Mouse (Mus musculus) megakaryocyte, embryonic 14.5 days (primary cell): ENCODE measurements around the gene Tmem230.

Experiments used
- FLI1 ChIP-seq: IDR thresholded peaks from 2 replicates; pipeline ENCODE4 v1.6.1; 2012; ENCODE audit warnings: low read length, inconsistent platforms, mixed read lengths
- GATA1 ChIP-seq: IDR thresholded peaks from 3 replicates; pipeline ENCODE4 v1.6.1; 2012; ENCODE audit warnings: mixed read lengths, low read length, inconsistent platforms, borderline replicate concordance

DNA sequence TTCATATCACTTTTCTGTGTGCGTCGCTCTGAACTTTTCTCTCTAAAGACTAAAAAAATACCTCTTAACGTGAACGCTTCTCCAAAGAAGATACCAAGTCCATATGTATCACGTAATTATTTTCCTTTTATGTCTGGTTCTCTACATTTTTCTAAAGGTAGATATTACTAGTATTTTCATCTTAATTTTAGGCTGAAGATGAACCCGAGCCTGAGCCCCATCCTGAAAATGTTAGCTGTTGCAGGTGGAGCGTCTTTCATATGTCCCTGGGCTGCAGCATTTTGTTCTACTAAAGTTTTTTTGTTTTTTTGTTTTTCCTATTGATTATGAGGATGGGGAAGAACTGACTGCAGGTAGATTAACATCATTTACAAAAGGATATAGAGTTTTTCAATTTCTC is 6.0 kb upstream of the Tmem230 start:
- TF ChIP-seq GATA1 (no peak), FLI1 (no peak)
